In the genomic region with DNA sequence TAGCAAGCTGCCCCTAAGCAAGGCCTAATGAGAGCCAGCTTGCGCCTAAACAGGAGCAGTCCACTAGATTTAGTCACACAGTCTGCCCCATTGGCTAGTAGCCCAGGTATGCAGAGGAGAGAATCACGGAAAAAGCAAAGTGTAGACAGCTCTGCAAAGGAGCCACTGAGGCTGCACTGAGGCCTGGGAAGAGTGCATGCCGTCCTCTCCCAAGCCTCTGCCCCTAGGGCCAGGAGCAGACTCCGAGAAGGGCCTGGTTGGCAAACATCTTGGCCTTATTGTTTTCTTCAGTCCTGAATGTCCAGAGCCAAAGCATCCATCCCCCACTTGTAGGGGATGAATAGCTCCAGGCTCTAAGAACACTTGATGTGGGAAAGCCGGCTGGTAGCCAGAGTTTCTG, we compare ENCODE assay signal across 15 mouse cellular contexts. TPM values are rescaled to one million over a fixed set of nuclear protein-coding genes. Genes with fewer than 3 reads are reported as not detected.
A peak's percentile ranks its signal among the peaks of the same experiment; 100 is the strongest.
DNase-seq lines count a peak whose midpoint lies in the region; ATAC-seq and TF ChIP-seq lines count a peak whose summit lies in the region.
"Had no signal": no experiment of that assay in that cellular context is flagged by ENCODE, and none has a peak within 500 bp of the region (broad histone marks: within the 10 kb centered on the region; RNA-seq: fewer than 3 reads in every experiment).

No protein-coding gene starts in this region.

- H3K27ac ChIP-seq in forebrain, postnatal 0 days (ENCODE audit: low read depth, low read length): peak overlapping the region; percentile 29; the same call in 1 of the 2 replicates
- H3K27ac ChIP-seq in forebrain, embryonic 12.5 days: no peak overlapping the region
- H3K27ac ChIP-seq in lung, postnatal 0 days (ENCODE audit: low read length): no peak overlapping the region
- no peak overlapping the region for H3K27ac ChIP-seq in forebrain, embryonic 10.5 days

- no peaks in the 10 kb centered on the region; the same call in 1 of the 2 replicates for H3K36me3 ChIP-seq in forebrain, postnatal 0 days (ENCODE audit: insufficient read depth)
- peaks cover 14% of the 10 kb centered on the region; the same call in 1 of the 2 replicates for H3K36me3 ChIP-seq in forebrain, embryonic 12.5 days (replicated peaks)
- H3K36me3 ChIP-seq in lung, postnatal 0 days (ENCODE audit: insufficient read depth, low read length): no peaks in the 10 kb centered on the region; the same call in 1 of the 2 replicates
- peaks cover 57% of the 10 kb centered on the region for H3K36me3 ChIP-seq in forebrain, embryonic 10.5 days (replicated peaks)

- peaks cover 5% of the 10 kb centered on the region; the same call in 1 of the 2 replicates for H3K4me1 ChIP-seq in forebrain, postnatal 0 days (ENCODE audit: insufficient read depth)
- peaks cover 21% of the 10 kb centered on the region for H3K4me1 ChIP-seq in forebrain, embryonic 12.5 days
- H3K4me1 ChIP-seq in lung, postnatal 0 days (ENCODE audit: insufficient read depth, low read depth, low read length): peaks cover 4% of the 10 kb centered on the region
- H3K4me1 ChIP-seq in forebrain, embryonic 10.5 days: peaks cover 15% of the 10 kb centered on the region

- ATAC-seq in forebrain, postnatal 0 days: peak; percentile 21
- no peak for ATAC-seq in forebrain, embryonic 12.5 days (ENCODE audit: low FRiP score)
- ATAC-seq in lung, postnatal 0 days: no peak
- no peak for ATAC-seq in erythroid progenitor cell, adult 5-6 weeks (replicated peaks; ENCODE audit: low FRiP score, poor library complexity, severe bottlenecking)
- ATAC-seq: forebrain, embryonic 16.5 days had no signal

- DNase-seq in forebrain, postnatal 0 days: peak; percentile 18
- peak; percentile 6 for DNase-seq in lung, postnatal 14 days
- DNase-seq in lung, postnatal 0 days (ENCODE audit: low spot score): no peak
- DNase-seq in cerebellum, postnatal 10 days: peak; percentile 39 to 43
- peak; percentile 37 for DNase-seq in layer of hippocampus, postnatal 36 days
- DNase-seq in forebrain, embryonic 10.5 days (ENCODE audit: extremely low spot score, low spot score): no peak
- DNase-seq: adrenal gland, postnatal 10 days had no signal

- TF ChIP-seq EP300 in lung, postnatal 0 days (IDR thresholded peaks at IDR 0.05): no peak

- no peak overlapping the region for H3K9ac ChIP-seq in forebrain, postnatal 0 days
- no peak overlapping the region for H3K9ac ChIP-seq in forebrain, embryonic 12.5 days
- H3K9ac ChIP-seq in lung, postnatal 0 days (replicated peaks; ENCODE audit: low read depth): no peak overlapping the region
- H3K9ac ChIP-seq: heart, embryonic 12.5 days had no signal

- no peak overlapping the region for H3K4me3 ChIP-seq in forebrain, postnatal 0 days (ENCODE audit: low read depth, low read length)
- no peak overlapping the region for H3K4me3 ChIP-seq in forebrain, embryonic 12.5 days (replicated peaks)
- no peak overlapping the region for H3K4me3 ChIP-seq in lung, postnatal 0 days (ENCODE audit: low read depth, low read length)
- H3K4me3 ChIP-seq in forebrain, embryonic 10.5 days: no peak overlapping the region
- H3K4me3 ChIP-seq: heart, embryonic 12.5 days had no signal

- H3K9me3 ChIP-seq in forebrain, postnatal 0 days (ENCODE audit: low read length): no peaks in the 10 kb centered on the region
- no peaks in the 10 kb centered on the region for H3K9me3 ChIP-seq in forebrain, embryonic 12.5 days
- no peaks in the 10 kb centered on the region for H3K9me3 ChIP-seq in lung, postnatal 0 days (ENCODE audit: low read length)
- no peaks in the 10 kb centered on the region for H3K9me3 ChIP-seq in forebrain, embryonic 10.5 days
- H3K9me3 ChIP-seq: heart, embryonic 12.5 days had no signal

- 62% methylated on average over 5 of the region's 5 CpGs for WGBS in forebrain, postnatal 0 days
- WGBS in forebrain, embryonic 12.5 days: 86% methylated on average over 5 of the region's 5 CpGs
- 75% methylated on average over 5 of the region's 5 CpGs for whole genome bisulfite sequencing in lung, postnatal 0 days
- 85% methylated on average over 5 of the region's 5 CpGs for WGBS in forebrain, embryonic 10.5 days

- H3K4me2 ChIP-seq in forebrain, postnatal 0 days (ENCODE audit: low read depth): no peak overlapping the region
- H3K4me2 ChIP-seq in forebrain, embryonic 12.5 days: no peak overlapping the region
- no peak overlapping the region for H3K4me2 ChIP-seq in lung, postnatal 0 days (replicated peaks; ENCODE audit: low read depth, low read length)
- H3K4me2 ChIP-seq: heart, embryonic 12.5 days; liver, embryonic 11.5 days had no signal

- no peaks in the 10 kb centered on the region for H3K27me3 ChIP-seq in forebrain, postnatal 0 days (ENCODE audit: insufficient read depth, low read length)
- no peaks in the 10 kb centered on the region for H3K27me3 ChIP-seq in forebrain, embryonic 12.5 days
- no peaks in the 10 kb centered on the region for H3K27me3 ChIP-seq in lung, postnatal 0 days (replicated peaks; ENCODE audit: insufficient read depth, low read length)
- H3K27me3 ChIP-seq in forebrain, embryonic 10.5 days (ENCODE audit: poor library complexity, severe bottlenecking): no peaks in the 10 kb centered on the region
- H3K27me3 ChIP-seq: heart, embryonic 12.5 days had no signal

- no peak for TF ChIP-seq CTCF in forebrain, postnatal 0 days (IDR thresholded peaks at IDR 0.05; ENCODE audit: low read depth)
- TF ChIP-seq CTCF in lung, postnatal 0 days (IDR thresholded peaks at IDR 0.05): no peak

RNA-seq across cellular contexts. Expression of gene Kctd5, which starts 5.0 kb away (rescaled TPM):
- 83.4 and 97.6 TPM in 2 replicates for total RNA-seq in forebrain, postnatal 0 days (2014; rRNA removed)
- 82.2 and 87.2 TPM in 2 replicates for polyA plus RNA-seq in forebrain, postnatal 0 days (2015; fragmentation: Nextera tagmentation; extraction: Ambion mirVana)
- 91.7 and 92.2 TPM in 2 replicates for polyA plus RNA-seq in forebrain, embryonic 12.5 days (2016; fragmentation: Nextera tagmentation; extraction: Ambion mirVana)
- 34.3 and 36.9 TPM in 2 replicates for polyA plus RNA-seq in lung, postnatal 0 days (2015; fragmentation: Nextera tagmentation; extraction: Ambion mirVana)
- total RNA-seq in layer of hippocampus, postnatal 36 days (2021): 10 to 100 TPM; 28.5 to 30.1 TPM
- 4.3 and 5.0 TPM in 2 replicates for total RNA-seq in erythroid progenitor cell, adult 5-6 weeks (2015; ENCODE audit: low replicate concordance)
- total RNA-seq in erythroid progenitor cell, adult 5-6 weeks (2017; ENCODE audit: low replicate concordance): 8.0 and 10.7 TPM in 2 replicates
- 89.2 and 91.6 TPM in 2 replicates for polyA plus RNA-seq in forebrain, embryonic 10.5 days (2016; fragmentation: Nextera tagmentation; extraction: Ambion mirVana)

RNA-seq across cellular contexts. Expression of gene Prss27, which starts 30.3 kb away (rescaled TPM):
- total RNA-seq in forebrain, postnatal 0 days (2014; rRNA removed): not detected in 2 replicates
- not detected in 2 replicates for polyA plus RNA-seq in forebrain, postnatal 0 days (2015; fragmentation: Nextera tagmentation; extraction: Ambion mirVana)
- polyA plus RNA-seq in forebrain, embryonic 12.5 days (2016; fragmentation: Nextera tagmentation; extraction: Ambion mirVana): 0.26 and 0.31 TPM in 2 replicates
- 0.18 TPM in 2 replicates for polyA plus RNA-seq in lung, postnatal 0 days (2015; fragmentation: Nextera tagmentation; extraction: Ambion mirVana)
- not detected for total RNA-seq in layer of hippocampus, postnatal 36 days (2021)
- total RNA-seq in erythroid progenitor cell, adult 5-6 weeks (2015; ENCODE audit: low replicate concordance): not detected in 2 replicates
- not detected in 2 replicates for total RNA-seq in erythroid progenitor cell, adult 5-6 weeks (2017; ENCODE audit: low replicate concordance)
- polyA plus RNA-seq in forebrain, embryonic 10.5 days (2016; fragmentation: Nextera tagmentation; extraction: Ambion mirVana): 0.11 and 0.16 TPM in 2 replicates
- total RNA-seq: common myeloid progenitor, adult 5-6 weeks; layer of hippocampus, postnatal 14 days; megakaryocyte, adult 5-6 weeks had no signal
- polyA plus RNA-seq: liver, embryonic 11.5 days had no signal

Comparison
In these comparisons a context has a peak if more than half of its experiments do, and no peak if none do; other contexts are left out.
1. DNase-seq: peak in forebrain, postnatal 0 days (single experiment), lung, postnatal 14 days (single experiment), cerebellum, postnatal 10 days (2 of 2) and layer of hippocampus, postnatal 36 days (2 of 2); none in lung, postnatal 0 days (single experiment) and forebrain, embryonic 10.5 days (single experiment).